Mouse (Mus musculus) CD4-positive, CD25-positive, alpha-beta regulatory T cell, adult 2 months (primary cell): ENCODE results near the gene Tex13c3.
"Not testable (repeated sequence)": the region's sequence is repeated elsewhere in the genome, so short reads cannot be mapped to it uniquely, and the experiment has no call there.

Source experiments
- DNase-seq: peaks from one replicate; pipeline ENCODE4 v3.0.0-alpha.2; 2012; ENCODE audit warnings: low read depth, low spot score

Tex13c3 gene

DNA sequence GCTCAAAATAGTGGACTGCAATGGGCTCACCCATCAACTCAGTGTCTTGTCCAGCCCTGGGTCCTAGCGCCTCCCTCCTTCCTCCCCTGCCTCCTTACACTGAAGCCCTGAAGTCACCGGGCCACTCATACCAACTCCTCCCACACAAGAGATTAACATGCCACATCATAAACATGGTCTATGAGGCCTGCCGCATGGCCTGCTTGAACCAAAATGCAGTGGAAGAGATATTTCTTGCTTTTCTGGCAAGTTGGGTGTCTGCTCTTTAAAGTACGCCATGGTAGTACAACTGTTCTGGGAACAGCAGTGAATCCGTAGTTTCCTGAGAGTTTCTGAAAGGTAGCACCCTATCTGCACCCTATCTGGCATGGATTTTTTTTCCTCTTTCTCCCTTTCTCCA is at the start of gene Tex13c3:
Gene Tex13c3 (minus strand): TSS at position 101 of the 400 bp plus-strand sequence.
- not testable (repeated sequence) for DNase-seq

DNA sequence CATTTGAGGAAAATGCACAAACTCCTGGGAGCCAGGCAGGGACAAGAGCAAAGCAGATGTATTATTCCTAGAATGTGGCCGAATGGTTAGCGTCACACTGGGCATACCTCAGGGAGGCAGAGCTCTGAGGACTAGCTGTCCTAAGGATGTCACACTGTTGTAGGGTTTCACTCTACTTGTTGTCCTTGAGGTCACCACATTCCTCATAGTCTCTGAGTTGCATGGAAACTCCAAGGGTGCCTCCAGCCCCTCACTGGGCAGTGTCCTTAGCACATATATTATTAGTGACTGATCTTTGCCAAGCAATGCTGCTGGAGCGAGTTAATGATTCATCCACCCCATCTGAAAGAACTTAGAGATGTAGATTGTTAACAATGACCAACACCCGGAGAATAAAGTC is 8.6 kb upstream of the Tex13c3 start:
- no peak for DNase-seq
